Mouse (Mus musculus) E14TG2a.4 (cell line): Measurements from ENCODE around the gene Ppp1r3f.

Experiments
- H3K27me3 ChIP-seq: 2 replicates; pipeline ENCODE4 v1.6.1; 2014; ENCODE audit warnings: low read length, control low read depth; ENCODE audit not compliant: insufficient read depth
- H3K36me3 ChIP-seq: 2 replicates; pipeline ENCODE4 v1.6.1; 2014; ENCODE audit warnings: low read length, control low read depth; ENCODE audit not compliant: insufficient read depth
- H3K4me1 ChIP-seq: replicated peaks from 2 replicates; pipeline ENCODE4 v1.6.1; 2014; ENCODE audit warnings: low read depth, low read length, control low read depth
- H3K4me3 ChIP-seq: replicated peaks from 2 replicates; pipeline ENCODE4 v1.5.1; 2014; ENCODE audit warnings: mild to moderate bottlenecking, low read length
- H3K9me3 ChIP-seq: 2 replicates; pipeline ENCODE4 v1.6.1; 2014; ENCODE audit warnings: low read length, control low read depth
- CTCF ChIP-seq: conservative IDR thresholded peaks from 2 replicates; pipeline ENCODE4 v1.5.1; 2014; ENCODE audit warnings: low read length
- NANOG ChIP-seq: IDR thresholded peaks from 2 replicates; pipeline ENCODE4 v1.6.1; 2014; ENCODE audit warnings: borderline replicate concordance, low read length, mixed read lengths
- POU5F1 ChIP-seq: IDR thresholded peaks from 2 replicates; pipeline ENCODE4 v1.6.1; 2014; ENCODE audit warnings: low read length, borderline replicate concordance

Gene Ppp1r3f

DNA sequence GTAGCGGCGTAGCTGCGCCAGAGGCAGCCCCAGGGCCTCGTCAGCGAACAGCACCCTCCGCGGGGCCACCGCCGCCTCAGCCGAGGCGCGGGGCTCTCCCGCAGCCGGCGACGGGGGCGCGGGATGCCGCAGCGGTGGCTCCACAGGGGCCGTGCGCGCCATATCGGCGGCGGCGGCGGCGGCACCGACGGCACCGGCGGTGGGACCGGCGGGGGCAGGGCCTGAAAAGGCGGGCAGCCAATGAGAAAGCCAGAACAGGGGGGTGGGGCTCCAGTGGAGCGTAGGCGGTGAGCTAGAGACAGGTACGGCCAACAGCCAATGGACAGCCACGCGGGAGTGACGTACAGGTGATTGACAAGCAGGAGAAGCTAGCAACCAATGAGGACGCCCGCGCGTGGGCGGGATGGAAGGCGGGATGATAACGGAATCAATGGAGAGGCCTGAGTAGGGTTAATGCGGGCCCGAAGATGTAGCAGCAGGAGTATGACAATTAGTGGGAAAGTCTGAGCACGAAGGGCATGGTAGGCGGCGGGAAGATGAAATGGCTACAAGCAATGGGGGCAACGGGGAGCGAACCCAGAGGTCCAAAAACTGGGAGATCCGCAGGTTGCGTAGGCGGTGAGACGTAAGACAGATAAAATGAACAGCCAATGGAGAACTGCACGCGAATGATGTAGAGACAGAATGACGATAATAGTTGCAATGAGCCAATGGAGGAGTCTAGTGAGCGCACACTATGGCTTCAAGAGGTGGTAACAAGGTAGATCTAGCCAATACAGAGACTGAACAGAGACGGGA lies at the start of gene Ppp1r3f:
TSS of gene Ppp1r3f (minus strand) at position 197 of the 798 bp plus-strand sequence.
- Histone ChIP-seq H3K4me1 (peaks cover 50% of the 10 kb centered on the region), H3K9me3 (no peaks in the 10 kb centered on the region), H3K4me3 (peak within 1 kb of the TSS; percentile 82), H3K36me3 (no peaks in the 10 kb centered on the region), H3K27me3 (no peaks in the 10 kb centered on the region)
- TF ChIP-seq POU5F1 = no peak
- TF ChIP-seq NANOG = no peak
- no peak for TF ChIP-seq CTCF

GRCm38 (mm10) chrX:7617889-7618551 lies 43.9 kb upstream of the Ppp1r3f start:
- TF ChIP-seq POU5F1 (no peak), NANOG (no peak), CTCF (no peak)
- Histone ChIP-seq H3K36me3 (no peaks in the 10 kb centered on the region), H3K4me3 (no peak overlapping the region), H3K27me3 (peaks cover 2% of the 10 kb centered on the region; the same call in 1 of the 2 replicates), H3K9me3 (no peaks in the 10 kb centered on the region), H3K4me1 (no peaks in the 10 kb centered on the region)

GRCm38 (mm10) chrX:7610536-7611258 lies 36.6 kb upstream of the Ppp1r3f start:
- TF ChIP-seq POU5F1 (no peak), NANOG (no peak), CTCF (no peak)

GRCm38 (mm10) chrX:7610035-7610434 lies 36.0 kb upstream of the Ppp1r3f start:
- no peaks in the 10 kb centered on the region for H3K36me3 ChIP-seq
- H3K4me1 ChIP-seq = peaks cover 14% of the 10 kb centered on the region; the same call in 1 of the 2 replicates
- no peak for TF ChIP-seq CTCF
- no peak for TF ChIP-seq POU5F1
- TF ChIP-seq NANOG = no peak
- H3K4me3 ChIP-seq = peak overlapping the region; percentile 69
- no peaks in the 10 kb centered on the region for H3K9me3 ChIP-seq
- peaks cover 36% of the 10 kb centered on the region for H3K27me3 ChIP-seq

More at GRCm38 (mm10) chrX:7610536-7611258, 36.6 kb upstream of the Ppp1r3f start:
- Histone ChIP-seq H3K9me3 (no peaks in the 10 kb centered on the region), H3K4me3 (peak overlapping the region; percentile 69), H3K4me1 (peaks cover 14% of the 10 kb centered on the region; the same call in 1 of the 2 replicates), H3K27me3 (peaks cover 36% of the 10 kb centered on the region), H3K36me3 (no peaks in the 10 kb centered on the region)

- Histone ChIP-seq H3K27me3 (peaks cover 36% of the 10 kb centered on the region), H3K36me3 (peaks cover 19% of the 10 kb centered on the region), H3K4me1 (peaks cover 24% of the 10 kb centered on the region), H3K4me3 (no peak within 1 kb of the TSS), H3K9me3 (no peaks in the 10 kb centered on the region)
- TF ChIP-seq CTCF (no peak), POU5F1 (no peak), NANOG (no peak)
These were observed 32.7 kb upstream of the Ppp1r3f start, which contains the start of gene Cacna1f for GRCm38 (mm10) chrX:7606783-7607182. Gene Cacna1f, plus strand, starts transcription at chrX:7607083.

DNA sequence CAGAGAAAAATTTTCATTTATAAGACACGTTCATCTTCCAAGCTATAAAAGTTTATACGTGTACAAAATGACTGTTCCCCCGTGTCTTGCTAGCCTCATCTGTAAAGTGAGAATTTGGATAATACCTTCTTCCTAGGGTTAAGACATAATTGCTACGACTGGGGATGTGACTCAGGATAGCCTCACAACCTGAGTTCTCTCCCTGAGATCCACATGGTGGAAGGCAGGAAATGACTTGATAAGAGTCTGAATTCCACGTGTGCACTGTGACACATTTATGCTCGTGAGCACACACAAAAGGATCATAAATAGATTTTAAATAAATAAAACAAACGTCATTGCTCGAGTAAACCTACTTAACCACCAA lies 31.5 kb upstream of the Ppp1r3f start:
- H3K36me3 ChIP-seq = peaks cover 22% of the 10 kb centered on the region
- H3K4me1 ChIP-seq = peaks cover 17% of the 10 kb centered on the region
- peaks cover 25% of the 10 kb centered on the region for H3K27me3 ChIP-seq
- no peaks in the 10 kb centered on the region for H3K9me3 ChIP-seq
- H3K4me3 ChIP-seq = no peak overlapping the region
- TF ChIP-seq CTCF (no peak), POU5F1 (no peak), NANOG (no peak)

DNA sequence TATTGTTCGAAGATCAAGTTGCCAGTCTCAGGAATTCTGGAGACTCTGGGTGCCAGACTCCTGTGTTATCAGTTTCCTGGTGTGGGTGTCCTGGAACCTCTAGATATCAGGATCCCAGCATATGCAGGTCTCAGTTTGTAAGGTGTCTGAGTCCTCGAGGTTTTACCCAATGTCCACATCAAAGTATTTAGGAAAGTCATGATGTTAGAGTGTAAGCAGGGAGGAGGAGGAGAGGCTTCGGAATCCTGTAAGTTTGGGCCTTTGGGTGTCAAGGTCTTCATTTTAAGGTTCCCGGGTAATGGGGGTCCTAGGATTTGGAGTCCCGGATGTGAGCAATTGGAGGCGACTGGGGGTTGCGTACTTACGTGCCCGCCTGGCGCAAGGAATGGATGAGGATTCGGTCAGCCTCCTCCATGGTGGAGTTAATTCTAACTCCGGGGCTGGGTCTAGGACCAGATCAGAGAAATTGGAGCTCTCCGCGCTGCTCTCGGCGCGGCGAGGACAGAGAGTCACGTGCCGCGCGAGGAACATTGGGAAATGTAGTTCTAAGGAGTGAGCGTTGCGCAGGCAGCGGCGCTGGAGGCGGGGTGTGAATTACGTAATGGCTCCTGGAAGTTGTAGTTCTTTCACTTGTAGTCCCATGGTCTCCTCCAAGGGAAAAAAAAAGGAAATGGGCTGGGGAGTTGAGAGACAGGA lies 30.9 kb upstream of the Ppp1r3f start, which contains the start of gene Ccdc22:
TSS of gene Ccdc22 (minus strand) at position 639 of the 696 bp plus-strand sequence.
- Histone ChIP-seq H3K9me3 (no peaks in the 10 kb centered on the region), H3K4me3 (peak within 1 kb of the TSS; percentile 76), H3K27me3 (peaks cover 20% of the 10 kb centered on the region), H3K36me3 (peaks cover 27% of the 10 kb centered on the region), H3K4me1 (peaks cover 12% of the 10 kb centered on the region)
- no peak for TF ChIP-seq CTCF
- TF ChIP-seq NANOG = no peak
- no peak for TF ChIP-seq POU5F1
